Mouse (Mus musculus) small intestine, adult 2 months (tissue): ENCODE measurements around the gene Cdkn3.

ENCODE experiments used
- CTCF ChIP-seq: fragments of 200-500 bp; IDR thresholded peaks from 2 replicates; pipeline ENCODE4 v1.5.1; 2012; ENCODE audit warnings: low read depth, mild to moderate bottlenecking, control low read depth, inconsistent platforms, low read length, moderate library complexity, mixed read lengths; ENCODE audit not compliant: insufficient replicate concordance, insufficient read length; ENCODE audit errors: extremely low read depth
- POLR2A ChIP-seq: fragments of 200-500 bp; IDR thresholded peaks from 2 replicates; pipeline ENCODE4 v1.6.1; 2012; ENCODE audit warnings: low read depth, mild to moderate bottlenecking, control low read depth, inconsistent platforms, low read length, moderate library complexity

GRCm38 (mm10) chr14:46760355-46761029 is at the start of gene Cdkn3:
- no peak for TF ChIP-seq POLR2A
- TF ChIP-seq CTCF = no peak
